Mouse (Mus musculus) kidney, adult 2 months (tissue): Measurements from ENCODE around the gene Trmo. TPM values are rescaled to one million over a fixed set of nuclear protein-coding genes. Genes with fewer than 3 reads are reported as not detected.

ENCODE experiments used
- DNase-seq: peaks from one replicate; pipeline ENCODE4 v3.0.0; 2021
- H3K27ac ChIP-seq: fragments of 200-500 bp; 2 replicates; pipeline ENCODE4 v1.5.1; 2012; ENCODE audit warnings: low read depth, low read length, control low read depth, inconsistent platforms; ENCODE audit not compliant: insufficient read depth
- H3K27me3 ChIP-seq: fragments of 200-500 bp; replicated peaks from 2 replicates; pipeline ENCODE4 v1.6.1; 2012; ENCODE audit warnings: mild to moderate bottlenecking, moderate library complexity, low read length, inconsistent platforms; ENCODE audit not compliant: control insufficient read depth, insufficient read depth
- H3K36me3 ChIP-seq: fragments of 200-500 bp; 2 replicates; pipeline ENCODE4 v1.6.1; 2012; ENCODE audit warnings: mild to moderate bottlenecking, moderate library complexity, low read length, inconsistent platforms; ENCODE audit not compliant: control insufficient read depth, insufficient read depth
- H3K4me1 ChIP-seq: fragments of 200-500 bp; 2 replicates; pipeline ENCODE4 v1.6.1; 2011; ENCODE audit warnings: low read length; ENCODE audit not compliant: control insufficient read depth, insufficient read depth
- H3K4me3 ChIP-seq: fragments of 200-500 bp; 2 replicates; pipeline ENCODE4 v1.5.1; 2011; ENCODE audit warnings: mild to moderate bottlenecking, low read depth, low read length, control low read depth; ENCODE audit not compliant: insufficient read depth
- CTCF ChIP-seq: fragments of 200-500 bp; conservative IDR thresholded peaks from 2 replicates; pipeline ENCODE4 v1.5.1; 2011; ENCODE audit warnings: low read depth, mild to moderate bottlenecking, control low read depth, low read length, moderate library complexity, mixed read lengths; ENCODE audit not compliant: insufficient read depth, insufficient read length
- POLR2A ChIP-seq: fragments of 200-500 bp; IDR thresholded peaks from one replicate; pipeline ENCODE4 v1.6.1; 2011; ENCODE audit warnings: low read depth, low read length, control low read depth
- WGBS: fragments of 180-500 bp; shearing (Covaris S2); methylation state at CpG from one replicate; pipeline ENCODE4 v1.1.7; 2018; 5-methylcytosine and 5-hydroxymethylcytosine counted together
- polyA plus RNA-seq: library from polyadenylated mRNA; depleted of rRNA; stranded (reverse); fragments of >200 nt; gene quantifications from 2 replicates; pipeline ENCODE4 v1.2.3, GENCODE M21; 2012

Gene Trmo
- polyA plus RNA-seq, 1 experiment, result 7.0 TPM

- no peak for TF ChIP-seq POLR2A
- TF ChIP-seq CTCF, result no peak
- Histone ChIP-seq H3K4me1 (no peaks in the 10 kb centered on the region), H3K4me3 (no peak overlapping the region), H3K27ac (no peak overlapping the region), H3K36me3 (no peaks in the 10 kb centered on the region), H3K27me3 (peaks cover 4% of the 10 kb centered on the region; the same call in 1 of the 2 replicates)
- 27% methylated on average over 10 of the region's 10 CpGs for WGBS
- DNase-seq, result no peak
Measured at GRCm38 (mm10) chr4:46353045-46353444, 36.2 kb downstream of the Trmo start.

DNA sequence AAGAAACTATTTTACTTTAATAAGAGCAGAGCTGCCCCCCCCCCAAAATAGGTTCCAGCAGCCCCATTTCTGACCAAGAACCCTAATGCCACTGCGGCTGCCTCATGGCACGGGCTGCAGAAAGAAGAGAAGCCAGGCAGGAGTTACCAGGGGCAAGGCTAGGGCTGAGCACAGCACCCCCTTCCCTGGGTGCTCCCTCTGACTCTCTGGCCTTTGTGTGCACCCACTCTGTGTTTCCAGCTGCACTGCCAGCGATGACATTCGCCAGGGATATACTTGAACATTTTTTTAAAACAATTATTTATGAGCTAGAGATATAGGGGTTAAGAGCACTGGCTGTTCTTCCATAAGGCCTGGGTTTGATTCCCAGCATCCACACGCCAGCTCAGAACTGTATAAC lies 39.7 kb downstream of the Trmo start:
- WGBS, result 67% methylated on average over 5 of the region's 5 CpGs
- H3K36me3 ChIP-seq, result no peaks in the 10 kb centered on the region
- H3K4me3 ChIP-seq, result no peak overlapping the region
- peaks cover 13% of the 10 kb centered on the region for H3K27me3 ChIP-seq
- H3K27ac ChIP-seq, result no peak overlapping the region
- DNase-seq, result no peak
- TF ChIP-seq POLR2A (no peak), CTCF (no peak)
- H3K4me1 ChIP-seq, result no peaks in the 10 kb centered on the region

DNA sequence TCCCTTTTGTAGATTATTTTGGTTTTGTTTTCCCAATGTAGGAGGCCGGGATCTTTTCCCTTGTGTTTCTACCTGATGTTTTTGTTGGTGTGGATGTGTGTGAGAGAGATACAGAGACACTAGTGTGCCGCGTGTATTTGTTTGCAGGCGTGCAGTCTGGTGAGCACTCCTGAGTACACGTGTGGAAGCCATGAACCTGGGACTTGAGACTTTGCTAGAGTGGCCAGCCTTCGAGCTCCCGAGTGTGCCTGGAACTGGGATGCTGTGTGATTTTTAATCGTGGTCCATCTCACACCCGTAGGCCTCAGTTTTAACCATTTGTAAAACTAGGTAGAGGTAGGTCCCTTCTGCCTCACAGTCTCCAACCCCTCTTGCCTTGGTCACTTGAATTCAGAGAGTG lies 40.3 kb downstream of the Trmo start:
- H3K36me3 ChIP-seq, result no peaks in the 10 kb centered on the region
- no peak overlapping the region for H3K4me3 ChIP-seq
- DNase-seq, result no peak
- H3K27me3 ChIP-seq, result peaks cover 18% of the 10 kb centered on the region
- TF ChIP-seq CTCF (no peak), POLR2A (no peak)
- no peak overlapping the region for H3K27ac ChIP-seq
- H3K4me1 ChIP-seq, result no peaks in the 10 kb centered on the region
- WGBS, result 38% methylated on average over 9 of the region's 9 CpGs

GRCm38 (mm10) chr4:46347580-46348515 lies 41.4 kb downstream of the Trmo start:
- TF ChIP-seq POLR2A, result no peak
- TF ChIP-seq CTCF, result no peak
- H3K36me3 ChIP-seq, result no peaks in the 10 kb centered on the region
- H3K27ac ChIP-seq, result no peak overlapping the region
- no peak overlapping the region for H3K4me3 ChIP-seq
- peaks cover 23% of the 10 kb centered on the region for H3K27me3 ChIP-seq
- no peaks in the 10 kb centered on the region for H3K4me1 ChIP-seq
- 7% methylated on average over 41 of the region's 41 CpGs for WGBS
- no peak for DNase-seq

- Histone ChIP-seq H3K4me3 (no peak overlapping the region), H3K36me3 (no peaks in the 10 kb centered on the region), H3K4me1 (no peaks in the 10 kb centered on the region), H3K27me3 (peaks cover 23% of the 10 kb centered on the region), H3K27ac (no peak overlapping the region)
- no peak for DNase-seq
- TF ChIP-seq POLR2A, result no peak
- TF ChIP-seq CTCF, result no peak
- WGBS, result 14% methylated on average over 4 of the region's 4 CpGs
Measured at GRCm38 (mm10) chr4:46347141-46347540, 42.1 kb downstream of the Trmo start.

GRCm38 (mm10) chr4:46346221-46346620 lies 43.0 kb downstream of the Trmo start:
- H3K27ac ChIP-seq, result no peak overlapping the region
- no peak overlapping the region for H3K4me3 ChIP-seq
- H3K36me3 ChIP-seq, result no peaks in the 10 kb centered on the region
- H3K27me3 ChIP-seq, result peaks cover 23% of the 10 kb centered on the region
- TF ChIP-seq CTCF (no peak), POLR2A (no peak)
- H3K4me1 ChIP-seq, result no peaks in the 10 kb centered on the region
- DNase-seq, result no peak
- WGBS, result 31% methylated on average over 6 of the region's 6 CpGs

DNA sequence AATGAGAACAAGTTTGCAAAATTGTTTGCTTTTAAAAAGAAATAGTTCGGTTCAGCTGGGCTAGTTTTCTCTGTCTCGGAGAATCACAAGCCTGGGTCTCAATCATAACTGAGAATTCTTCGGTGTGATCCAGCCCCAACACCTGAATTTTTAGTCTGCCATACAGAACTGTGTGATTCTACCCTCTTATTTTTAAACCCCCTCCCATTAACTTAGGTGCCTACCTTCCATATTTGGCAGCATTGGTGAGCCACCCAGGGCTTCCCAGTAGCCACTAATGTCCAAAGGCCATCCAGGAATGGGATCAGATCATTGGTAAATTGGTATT lies 43.5 kb downstream of the Trmo start:
- 19% methylated on average over 3 of the region's 3 CpGs for WGBS
- Histone ChIP-seq H3K4me1 (no peaks in the 10 kb centered on the region), H3K27me3 (peaks cover 25% of the 10 kb centered on the region), H3K27ac (no peak overlapping the region), H3K4me3 (no peak overlapping the region), H3K36me3 (no peaks in the 10 kb centered on the region)
- no peak for DNase-seq
- TF ChIP-seq CTCF (no peak), POLR2A (no peak)
